Mouse (Mus musculus) neural tube, embryonic 14.5 days (tissue): ENCODE results near the gene Scn3b. TPM values are rescaled to one million over a fixed set of nuclear protein-coding genes. Genes with fewer than 3 reads are reported as not detected.
A peak's percentile ranks its signal among the peaks of the same experiment; 100 is the strongest.

ENCODE experiments used
- ATAC-seq: fragments of 200-750 bp; cut with Nextera tagmentation; 2 replicates; pipeline ENCODE4 v1.8.0; 2017; ENCODE audit warnings: low read depth, mild to moderate bottlenecking, moderate TSS enrichment, moderate library complexity
- H3K27ac ChIP-seq: fragments of 300-500 bp; sonication (generic); 2 replicates; pipeline ENCODE4 v1.5.1; 2014; ENCODE audit warnings: low read depth, mild to moderate bottlenecking, control low read depth, low read length, moderate library complexity, mixed read lengths
- H3K27me3 ChIP-seq: fragments of 300-500 bp; sonication (generic); 2 replicates; pipeline ENCODE4 v1.6.1; 2014; ENCODE audit warnings: low read length; ENCODE audit not compliant: control insufficient read depth, insufficient read depth
- H3K36me3 ChIP-seq: fragments of 300-500 bp; sonication (generic); 2 replicates; pipeline ENCODE4 v1.6.1; 2014; ENCODE audit warnings: low read length, mixed read lengths; ENCODE audit not compliant: control insufficient read depth, insufficient read depth
- H3K4me1 ChIP-seq: fragments of 300-500 bp; sonication (generic); 2 replicates; pipeline ENCODE4 v1.6.1; 2014; ENCODE audit warnings: low read length; ENCODE audit not compliant: control insufficient read depth, insufficient read depth
- H3K4me2 ChIP-seq: fragments of 300-500 bp; sonication (generic); 2 replicates; pipeline ENCODE4 v1.6.1; 2014; ENCODE audit warnings: mild to moderate bottlenecking, low read depth, low read length, control low read depth
- H3K4me3 ChIP-seq: fragments of 300-500 bp; sonication (generic); 2 replicates; pipeline ENCODE4 v1.5.1; 2014; ENCODE audit warnings: low read depth, low read length, control low read depth, mixed read lengths
- H3K9ac ChIP-seq: fragments of 300-500 bp; sonication (generic); replicated peaks from 2 replicates; pipeline ENCODE4 v1.6.1; 2014; ENCODE audit warnings: low read depth, mild to moderate bottlenecking, control low read depth, low read length, mixed read lengths
- H3K9me3 ChIP-seq: fragments of 300-500 bp; sonication (generic); 2 replicates; pipeline ENCODE4 v1.6.1; 2016; ENCODE audit warnings: low read length; ENCODE audit not compliant: control insufficient read depth
- WGBS: fragments of 180-500 bp; shearing (Covaris S2); extraction: QIAGEN DNeasy Blood & Tissue Kit; methylation state at CpG from one replicate; pipeline ENCODE4 v1.1.7; 2014; 5-methylcytosine and 5-hydroxymethylcytosine counted together
- polyA plus RNA-seq: library from polyadenylated mRNA; unstranded; fragments of >200 nt; fragmentation: Nextera tagmentation; extraction: Ambion mirVana; gene quantifications from 2 replicates; pipeline ENCODE4 v1.2.1, GENCODE M21; 2014

The Scn3b gene
- polyA plus RNA-seq: 186 and 193 TPM in 2 replicates

GRCm38 (mm10) chr9:40269103-40269861 lies at the start of gene Scn3b:
Gene Scn3b, plus strand, starts transcription at chr9:40269217.
- under 1% methylated on average over 41 of the region's 42 CpGs for WGBS
- peak; percentile 96 for ATAC-seq
- H3K27me3 ChIP-seq: no peaks in the 10 kb centered on the region; the same call in 1 of the 2 replicates

GRCm38 (mm10) chr9:40224289-40224688 lies 44.7 kb upstream of the Scn3b start:
- H3K36me3 ChIP-seq: no peaks in the 10 kb centered on the region
- no peaks in the 10 kb centered on the region for H3K9me3 ChIP-seq
- no peak for ATAC-seq
- WGBS: 75% methylated on average over 4 of the region's 4 CpGs
- H3K27ac ChIP-seq: no peak overlapping the region
- no peaks in the 10 kb centered on the region for H3K27me3 ChIP-seq
- H3K4me1 ChIP-seq: no peaks in the 10 kb centered on the region
- H3K9ac ChIP-seq: no peak overlapping the region
- no peak overlapping the region for H3K4me2 ChIP-seq
- no peak overlapping the region for H3K4me3 ChIP-seq

More at GRCm38 (mm10) chr9:40269103-40269861, at the start of gene Scn3b:
- Histone ChIP-seq H3K9me3 (no peaks in the 10 kb centered on the region), H3K4me3 (peak within 1 kb of the TSS; percentile 60), H3K4me2 (peak within 1 kb of the TSS; percentile 69), H3K4me1 (peaks cover 29% of the 10 kb centered on the region; the same call in 1 of the 2 replicates), H3K27ac (peak within 1 kb of the TSS; percentile 84), H3K36me3 (no peaks in the 10 kb centered on the region), H3K9ac (peak within 1 kb of the TSS; percentile 66)

GRCm38 (mm10) chr9:40227874-40228789 lies 40.9 kb upstream of the Scn3b start:
- Histone ChIP-seq H3K4me2 (no peak overlapping the region), H3K27ac (no peak overlapping the region), H3K4me3 (no peak overlapping the region), H3K4me1 (no peaks in the 10 kb centered on the region), H3K36me3 (no peaks in the 10 kb centered on the region), H3K9me3 (no peaks in the 10 kb centered on the region; the same call in 1 of the 2 replicates), H3K27me3 (no peaks in the 10 kb centered on the region), H3K9ac (no peak overlapping the region)
- peak; percentile 87 for ATAC-seq
- WGBS: 67% methylated on average over 10 of the region's 10 CpGs

- ATAC-seq: no peak
Observed at GRCm38 (mm10) chr9:40228804-40229331, 40.1 kb upstream of the Scn3b start.

GRCm38 (mm10) chr9:40229479-40229878 lies 39.5 kb upstream of the Scn3b start:
- Histone ChIP-seq H3K4me1 (no peaks in the 10 kb centered on the region), H3K4me2 (no peak overlapping the region), H3K36me3 (no peaks in the 10 kb centered on the region), H3K27ac (no peak overlapping the region), H3K27me3 (no peaks in the 10 kb centered on the region), H3K9ac (no peak overlapping the region), H3K4me3 (no peak overlapping the region), H3K9me3 (no peaks in the 10 kb centered on the region; the same call in 1 of the 2 replicates)
- ATAC-seq: no peak
- 74% methylated on average over 5 of the region's 5 CpGs for WGBS

More at GRCm38 (mm10) chr9:40228804-40229331, 40.1 kb upstream of the Scn3b start:
- WGBS: 65% methylated on average over 6 of the region's 6 CpGs
- no peak overlapping the region for H3K4me2 ChIP-seq
- no peaks in the 10 kb centered on the region for H3K27me3 ChIP-seq
- H3K27ac ChIP-seq: no peak overlapping the region
- H3K4me3 ChIP-seq: no peak overlapping the region
- no peaks in the 10 kb centered on the region; the same call in 1 of the 2 replicates for H3K9me3 ChIP-seq
- no peaks in the 10 kb centered on the region for H3K4me1 ChIP-seq
- no peaks in the 10 kb centered on the region for H3K36me3 ChIP-seq
- H3K9ac ChIP-seq: no peak overlapping the region

GRCm38 (mm10) chr9:40231019-40231418 lies 38.0 kb upstream of the Scn3b start:
- Histone ChIP-seq H3K4me2 (no peak overlapping the region), H3K4me3 (no peak overlapping the region), H3K9ac (no peak overlapping the region), H3K36me3 (no peaks in the 10 kb centered on the region), H3K27ac (no peak overlapping the region), H3K4me1 (no peaks in the 10 kb centered on the region), H3K9me3 (no peaks in the 10 kb centered on the region; the same call in 1 of the 2 replicates), H3K27me3 (no peaks in the 10 kb centered on the region)
- no peak for ATAC-seq
- 89% methylated on average over 3 of the region's 3 CpGs for WGBS

GRCm38 (mm10) chr9:40234233-40235072 lies 34.6 kb upstream of the Scn3b start:
- no peaks in the 10 kb centered on the region; the same call in 1 of the 2 replicates for H3K9me3 ChIP-seq
- WGBS: 49% methylated on average over 10 of the region's 10 CpGs
- no peaks in the 10 kb centered on the region for H3K4me1 ChIP-seq
- no peaks in the 10 kb centered on the region for H3K27me3 ChIP-seq
- no peak for ATAC-seq
- no peak overlapping the region for H3K4me3 ChIP-seq
- no peak overlapping the region for H3K27ac ChIP-seq
- H3K9ac ChIP-seq: no peak overlapping the region
- H3K36me3 ChIP-seq: no peaks in the 10 kb centered on the region
- H3K4me2 ChIP-seq: no peak overlapping the region

- Histone ChIP-seq H3K9ac (no peak overlapping the region), H3K27ac (no peak overlapping the region), H3K36me3 (no peaks in the 10 kb centered on the region), H3K27me3 (no peaks in the 10 kb centered on the region), H3K4me1 (no peaks in the 10 kb centered on the region), H3K9me3 (no peaks in the 10 kb centered on the region; the same call in 1 of the 2 replicates), H3K4me2 (no peak overlapping the region), H3K4me3 (no peak overlapping the region)
- 82% methylated on average over 7 of the region's 7 CpGs for WGBS
- no peak for ATAC-seq
Observed at GRCm38 (mm10) chr9:40235220-40235619, 33.8 kb upstream of the Scn3b start.
